Mouse (Mus musculus) T-helper 1 cell (primary cell): ENCODE results near the gene Catspere2.
"Not testable (repeated sequence)": the region's sequence is repeated elsewhere in the genome, so short reads cannot be mapped to it uniquely, and the experiment has no call there.

Source experiments
- in situ Hi-C: fragments of 300-600 bp; cut with MboI, MseI; formaldehyde crosslinking; loops from one replicate; pipeline ENCODE4 v1.15.1; 2025; ENCODE audit warnings: high pct_unique_total_duplicates

Gene Catspere2

GRCm38 (mm10) chr1:177983024-177983450 lies at the start of gene Catspere2:
TSS of gene Catspere2 (plus strand) at chr1:177983423.
- in situ Hi-C loops, result loop anchor here (5.0 to 10.0 kb wide), 3 partner anchors 178 to 324 kb away; partner anchors contain the start of gene Desi2

DNA sequence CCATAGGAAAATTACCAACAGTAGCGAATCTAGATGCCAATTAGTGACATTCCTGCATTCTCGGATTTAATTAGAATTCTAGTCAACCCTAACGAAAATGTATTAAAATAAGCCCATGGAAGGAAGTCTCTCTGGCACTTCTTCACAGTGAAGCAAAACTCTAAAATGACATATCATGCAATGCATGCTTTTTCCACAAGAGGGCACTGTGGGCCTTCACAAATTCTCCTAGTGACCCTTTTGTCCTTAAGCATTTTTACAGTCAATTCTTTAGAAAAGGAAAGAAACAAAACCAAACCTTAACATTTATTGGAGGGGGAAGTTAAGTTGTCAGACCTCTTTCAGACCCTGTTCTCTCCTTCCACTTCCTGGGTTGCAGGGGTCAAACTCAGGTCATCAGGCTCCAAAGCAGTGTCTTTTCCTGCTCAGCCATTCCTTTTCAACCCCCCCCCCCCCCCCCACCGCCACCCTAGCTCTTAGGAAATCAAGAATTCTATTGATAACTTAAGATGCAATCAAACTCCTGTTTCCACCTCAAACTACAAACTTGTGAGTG lies 42.7 kb upstream of the Catspere2 start:
- in situ Hi-C loops, result not testable (repeated sequence)

GRCm38 (mm10) chr1:177981276-177981675 lies 1.9 kb upstream of the Catspere2 start:
- in situ Hi-C loops, result loop anchor here (5.0 to 10.0 kb wide), 3 partner anchors 176 to 326 kb away; partner anchors contain the start of gene Desi2

GRCm38 (mm10) chr1:177983582-177983981 lies 359 bp downstream of the Catspere2 start:
- in situ Hi-C loops, result loop anchor here (5.0 to 10.0 kb wide), 3 partner anchors 179 to 324 kb away; partner anchors contain the start of gene Desi2

- in situ Hi-C loops, result loop anchor here (5.0 to 10.0 kb wide), 3 partner anchors 179 to 323 kb away; partner anchors contain the start of gene Desi2
Measured at GRCm38 (mm10) chr1:177984206-177984605, 983 bp downstream of the Catspere2 start.

DNA sequence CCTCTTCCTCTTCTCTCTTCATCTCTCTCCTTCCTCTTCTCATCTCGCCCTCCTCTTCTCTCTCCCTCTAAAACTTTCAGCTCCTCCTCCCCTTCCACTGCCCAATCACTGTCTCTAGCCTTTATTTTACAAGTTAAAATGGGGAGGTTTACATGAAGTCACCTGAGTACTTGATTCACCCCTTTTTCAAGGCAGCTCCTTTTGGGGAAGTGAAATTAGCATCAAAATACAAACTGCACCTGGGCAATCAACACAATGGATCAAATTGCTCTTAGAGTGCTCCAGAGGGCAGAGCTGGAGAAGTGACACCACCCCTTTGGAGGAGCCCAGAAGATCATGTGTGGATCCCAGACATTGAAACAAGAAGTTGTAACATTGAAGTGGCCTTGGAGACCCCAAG lies 4.3 kb downstream of the Catspere2 start:
- in situ Hi-C loops, result loop anchor here (10.0 kb wide), 1 partner anchor 183 kb away; no protein-coding TSS in a partner anchor

DNA sequence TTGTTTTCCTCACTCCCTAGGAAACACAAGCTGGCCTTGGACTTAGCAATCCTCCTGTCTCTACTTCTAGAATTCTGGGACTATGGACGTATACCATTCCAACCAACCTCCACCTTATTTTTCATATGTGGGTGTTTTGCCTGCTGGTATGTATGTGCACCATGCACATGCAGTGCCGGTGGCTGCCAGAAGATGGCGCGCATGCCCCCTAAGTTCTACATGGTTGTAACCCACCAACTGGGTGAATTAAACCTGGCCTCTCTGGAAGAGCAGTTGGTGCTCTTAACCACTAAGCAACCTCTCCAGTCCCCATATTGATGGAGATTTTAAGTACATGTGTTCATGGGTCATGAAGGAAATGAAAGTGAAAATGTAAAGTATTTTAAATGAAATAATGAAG lies 89.6 kb downstream of the Catspere2 start:
- in situ Hi-C loops, result not testable (repeated sequence)

GRCm38 (mm10) chr1:178097865-178098264 lies 114.6 kb downstream of the Catspere2 start:
- in situ Hi-C loops, result loop anchor here (5.0 kb wide), 1 partner anchor 241 kb away; no protein-coding TSS in a partner anchor

- in situ Hi-C loops, result not testable (repeated sequence)
Measured at GRCm38 (mm10) chr1:178108514-178108913, 125.3 kb downstream of the Catspere2 start.

- in situ Hi-C loops, result not testable (repeated sequence)
Measured at GRCm38 (mm10) chr1:178122236-178122635, 139.0 kb downstream of the Catspere2 start.

DNA sequence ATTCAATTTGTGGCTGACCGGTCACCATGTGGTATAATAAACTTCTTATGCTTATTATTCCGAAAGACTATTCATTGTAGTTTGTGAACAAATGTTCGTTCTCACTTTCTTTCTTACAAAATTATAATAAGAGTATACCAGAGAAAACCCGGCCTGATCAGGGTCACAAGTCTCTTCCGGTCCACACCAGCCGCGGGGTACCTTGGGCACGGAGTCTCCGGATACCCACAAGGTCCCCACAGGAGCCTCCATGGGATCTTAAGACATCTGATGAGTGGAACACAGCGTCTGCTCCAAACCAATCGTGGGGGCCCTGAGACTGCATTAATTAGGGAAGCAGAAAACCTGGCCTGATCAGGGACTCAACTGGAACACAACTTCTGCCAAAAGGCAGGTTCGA lies 151.1 kb downstream of the Catspere2 start:
- in situ Hi-C loops, result no loop called here

- in situ Hi-C loops, result loop anchor here (5.0 to 10.0 kb wide), 2 partner anchors 156 to 298 kb away; no protein-coding TSS in a partner anchor
Measured at GRCm38 (mm10) chr1:178146513-178146912, 163.3 kb downstream of the Catspere2 start.

- in situ Hi-C loops, result loop anchor here (5.0 to 10.0 kb wide), 2 partner anchors 155 to 298 kb away; no protein-coding TSS in a partner anchor
Measured at GRCm38 (mm10) chr1:178146915-178147314, 163.7 kb downstream of the Catspere2 start.

DNA sequence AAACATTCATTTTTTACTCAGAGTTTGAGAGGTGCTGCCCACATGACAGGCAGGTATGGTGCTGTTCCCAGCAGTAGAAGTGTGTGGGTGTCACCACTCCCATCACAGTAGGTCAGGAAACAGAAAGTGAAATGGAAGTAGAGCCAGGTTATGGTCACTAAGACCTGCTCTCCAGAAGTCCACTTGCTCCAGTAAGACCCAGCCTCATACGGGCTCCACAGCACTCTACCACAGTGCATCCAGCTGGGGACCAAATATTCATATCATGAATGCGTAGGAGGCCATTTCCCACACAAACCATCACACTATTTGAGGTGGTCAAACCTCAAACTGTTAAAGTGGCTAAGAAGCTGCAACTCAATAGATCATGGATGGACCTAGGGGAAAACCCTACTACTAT lies 199.0 kb downstream of the Catspere2 start:
- in situ Hi-C loops, result loop anchor here (5.0 kb wide), 2 partner anchors 55 to 155 kb away; partner anchors contain the start of gene Hnrnpu

GRCm38 (mm10) chr1:178185591-178185990 lies 202.4 kb downstream of the Catspere2 start:
- in situ Hi-C loops, result loop anchor here (5.0 kb wide), 1 partner anchor 203 kb away; the partner anchor contains the start of gene Catspere2

DNA sequence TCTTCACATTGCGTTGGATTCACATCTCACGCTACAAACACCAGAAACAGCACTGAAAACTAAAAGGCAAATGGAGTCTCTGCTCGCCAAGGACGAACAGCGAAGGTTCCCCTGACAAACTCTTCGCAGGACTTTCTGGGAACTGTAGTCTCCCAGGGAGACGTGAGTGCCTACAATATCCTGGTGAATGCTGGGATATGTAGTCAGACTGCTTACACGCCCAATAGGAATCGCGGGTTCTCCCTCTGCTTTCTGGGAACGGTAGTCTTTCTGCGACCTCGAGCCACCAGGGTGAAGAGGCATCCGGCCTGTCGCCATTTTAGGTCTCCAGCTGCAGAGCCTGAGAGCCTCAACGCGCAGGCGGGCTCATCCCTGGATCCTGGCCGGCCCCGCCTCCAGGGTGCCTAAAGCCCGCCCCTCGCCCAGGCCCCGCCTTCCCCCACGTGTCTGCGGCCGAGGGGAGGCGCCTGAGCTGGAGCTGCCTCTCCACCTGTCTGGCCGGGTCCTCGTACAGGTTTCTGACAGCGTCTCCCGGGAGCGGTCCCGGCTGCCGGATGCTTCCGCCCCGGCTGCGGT lies 204.1 kb downstream of the Catspere2 start, which contains the start of gene Desi2:
Gene Desi2, plus strand, starts transcription at position 202 of the 576 bp plus-strand sequence.
- in situ Hi-C loops, result loop anchor here (5.0 kb wide), 1 partner anchor 205 kb away; the partner anchor contains the start of gene Catspere2

GRCm38 (mm10) chr1:178187810-178188209 lies 204.6 kb downstream of the Catspere2 start:
- in situ Hi-C loops, result loop anchor here (5.0 kb wide), 1 partner anchor 206 kb away; the partner anchor contains the start of gene Catspere2

- in situ Hi-C loops, result loop anchor here (5.0 kb wide), 1 partner anchor 206 kb away; the partner anchor contains the start of gene Catspere2
Measured at GRCm38 (mm10) chr1:178188386-178188785, 205.2 kb downstream of the Catspere2 start.

GRCm38 (mm10) chr1:178205701-178206325 lies 222.6 kb downstream of the Catspere2 start:
- in situ Hi-C loops, result no loop called here

GRCm38 (mm10) chr1:178207856-178208255 lies 224.6 kb downstream of the Catspere2 start:
- in situ Hi-C loops, result not testable (repeated sequence)

DNA sequence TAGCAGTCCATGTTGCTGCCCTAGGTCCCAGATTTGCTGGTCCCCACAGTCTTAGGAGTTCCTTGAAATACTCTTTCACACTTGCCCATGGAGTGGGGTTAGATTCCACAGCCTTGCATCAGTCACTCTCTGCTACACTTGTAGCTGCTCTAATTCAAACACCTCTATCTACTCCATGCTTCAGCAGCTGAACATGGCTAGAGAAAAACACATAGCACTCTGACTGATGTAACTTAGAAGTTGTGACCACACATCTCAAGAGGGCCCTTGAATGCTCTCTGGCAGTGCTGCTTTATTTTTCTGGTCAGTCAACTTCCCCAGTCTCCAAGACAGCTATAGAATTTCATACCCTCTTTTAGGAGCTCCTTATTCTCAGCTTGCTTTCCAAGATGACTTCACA lies 226.7 kb downstream of the Catspere2 start:
- in situ Hi-C loops, result no loop called here

GRCm38 (mm10) chr1:178217157-178217556 lies 233.9 kb downstream of the Catspere2 start:
- in situ Hi-C loops, result no loop called here
